Mouse (Mus musculus) kidney, embryonic 15.5 days (tissue): ENCODE data around the gene Cdh3. TPM values are rescaled to one million over a fixed set of nuclear protein-coding genes. Genes with fewer than 3 reads are reported as not detected.

Experiments
- ATAC-seq: fragments of 200-750 bp; cut with Nextera tagmentation; replicated peaks from 2 replicates; pipeline ENCODE4 v1.8.0; 2017; ENCODE audit warnings: moderate TSS enrichment; ENCODE audit not compliant: low FRiP score
- H3K27ac ChIP-seq: fragments of 300-500 bp; sonication (generic); 2 replicates; pipeline ENCODE4 v1.5.1; 2015; ENCODE audit warnings: mild to moderate bottlenecking, inconsistent platforms
- H3K27me3 ChIP-seq: fragments of 300-500 bp; sonication (generic); 2 replicates; pipeline ENCODE4 v1.6.1; 2015; ENCODE audit warnings: inconsistent platforms
- H3K36me3 ChIP-seq: fragments of 300-500 bp; sonication (generic); 2 replicates; pipeline ENCODE4 v1.6.1; 2015; ENCODE audit warnings: inconsistent platforms
- H3K4me1 ChIP-seq: fragments of 300-500 bp; sonication (generic); 2 replicates; pipeline ENCODE4 v1.6.1; 2015; ENCODE audit warnings: inconsistent platforms
- H3K4me2 ChIP-seq: fragments of 300-500 bp; sonication (generic); 2 replicates; pipeline ENCODE4 v1.6.1; 2015; ENCODE audit warnings: moderate library complexity, mild to moderate bottlenecking, inconsistent platforms
- H3K4me3 ChIP-seq: fragments of 300-500 bp; sonication (generic); replicated peaks from 2 replicates; pipeline ENCODE4 v1.5.1; 2015; ENCODE audit warnings: mild to moderate bottlenecking, inconsistent platforms
- H3K9ac ChIP-seq: fragments of 300-500 bp; sonication (generic); 2 replicates; pipeline ENCODE4 v1.6.1; 2015; ENCODE audit warnings: mild to moderate bottlenecking, inconsistent platforms
- H3K9me3 ChIP-seq: fragments of 300-500 bp; sonication (generic); replicated peaks from 2 replicates; pipeline ENCODE4 v1.6.1; 2016; ENCODE audit warnings: inconsistent platforms
- WGBS: fragments of 180-500 bp; shearing (Covaris S2); methylation state at CpG from one replicate; pipeline ENCODE4 v1.1.7; 2015; ENCODE audit warnings: mixed read lengths; 5-methylcytosine and 5-hydroxymethylcytosine counted together
- polyA plus RNA-seq: library from polyadenylated mRNA; unstranded; fragments of >200 nt; fragmentation: Nextera tagmentation; extraction: Ambion mirVana; gene quantifications from 2 replicates; pipeline ENCODE4 v1.2.1, GENCODE M21; 2015

The Cdh3 gene
- polyA plus RNA-seq, 1 experiment from 2014 or later, result 33.5 TPM

GRCm38 (mm10) chr8:106603131-106603819 lies 92.6 kb downstream of the Cdh3 start, which contains the start of gene Cdh1:
Gene Cdh1, plus strand, starts transcription at chr8:106603351.
- peak within 1 kb of the TSS; percentile 81 for H3K4me2 ChIP-seq
- H3K9me3 ChIP-seq, result no peaks in the 10 kb centered on the region
- peak within 1 kb of the TSS; percentile 85 for H3K27ac ChIP-seq
- ATAC-seq, result peak; percentile 83
- H3K4me1 ChIP-seq, result peaks cover 36% of the 10 kb centered on the region
- peak within 1 kb of the TSS; percentile 55 for H3K9ac ChIP-seq
- H3K36me3 ChIP-seq, result no peaks in the 10 kb centered on the region
- peaks cover 55% of the 10 kb centered on the region for H3K27me3 ChIP-seq
- H3K4me3 ChIP-seq, result peak within 1 kb of the TSS; percentile 58
- WGBS, result under 1% methylated on average over 53 of the region's 53 CpGs

- Histone ChIP-seq H3K4me1 (peaks cover 40% of the 10 kb centered on the region), H3K9ac (peak overlapping the region; percentile 55), H3K36me3 (no peaks in the 10 kb centered on the region), H3K27me3 (peaks cover 55% of the 10 kb centered on the region), H3K4me2 (peak overlapping the region; percentile 81), H3K4me3 (peak overlapping the region; percentile 58), H3K9me3 (no peaks in the 10 kb centered on the region), H3K27ac (peak overlapping the region; percentile 85)
- no peak for ATAC-seq
- under 1% methylated on average over 19 of the region's 19 CpGs for WGBS
Measured at GRCm38 (mm10) chr8:106603933-106604332, 93.2 kb downstream of the Cdh3 start.

GRCm38 (mm10) chr8:106605657-106606056 lies 95.0 kb downstream of the Cdh3 start:
- Histone ChIP-seq H3K9ac (no peak overlapping the region), H3K27ac (no peak overlapping the region), H3K4me3 (peak overlapping the region; percentile 6; the same call in 1 of the 2 replicates), H3K27me3 (peaks cover 55% of the 10 kb centered on the region), H3K4me1 (peaks cover 35% of the 10 kb centered on the region), H3K4me2 (peak overlapping the region; percentile 26; the same call in 1 of the 2 replicates), H3K36me3 (no peaks in the 10 kb centered on the region), H3K9me3 (no peaks in the 10 kb centered on the region)
- 66% methylated on average over 7 of the region's 7 CpGs for WGBS
- no peak for ATAC-seq

GRCm38 (mm10) chr8:106606121-106606520 lies 95.4 kb downstream of the Cdh3 start:
- ATAC-seq, result no peak
- Histone ChIP-seq H3K4me1 (peaks cover 30% of the 10 kb centered on the region), H3K27me3 (peaks cover 54% of the 10 kb centered on the region), H3K4me2 (no peak overlapping the region), H3K9me3 (no peaks in the 10 kb centered on the region), H3K27ac (no peak overlapping the region), H3K4me3 (no peak overlapping the region), H3K9ac (no peak overlapping the region), H3K36me3 (no peaks in the 10 kb centered on the region)
- 56% methylated on average over 4 of the region's 4 CpGs for WGBS

GRCm38 (mm10) chr8:106606601-106607145 lies 96.0 kb downstream of the Cdh3 start:
- ATAC-seq, result no peak
- no peaks in the 10 kb centered on the region for H3K9me3 ChIP-seq
- no peaks in the 10 kb centered on the region for H3K36me3 ChIP-seq
- H3K4me1 ChIP-seq, result peaks cover 30% of the 10 kb centered on the region
- H3K9ac ChIP-seq, result no peak overlapping the region
- H3K27ac ChIP-seq, result no peak overlapping the region
- peak overlapping the region; percentile 27; the same call in 1 of the 2 replicates for H3K4me2 ChIP-seq
- H3K4me3 ChIP-seq, result no peak overlapping the region
- WGBS, result 40% methylated on average over 15 of the region's 15 CpGs
- peaks cover 49% of the 10 kb centered on the region for H3K27me3 ChIP-seq

Other genes starting within 250 kb of the Cdh3 start
- 1.7 and 7.4 TPM in 2 replicates for gene Smpd3, start 172.9 kb upstream of the Cdh3 start, polyA plus RNA-seq
- gene Zfp90, start 95.6 kb upstream of the Cdh3 start, polyA plus RNA-seq, result 16.9 and 20.8 TPM in 2 replicates
- gene 6030452D12Rik, start 10.4 kb upstream of the Cdh3 start, polyA plus RNA-seq, result not detected in 2 replicates
- 9.9 and 11.7 TPM in 2 replicates for gene Gm10073, start 62.6 kb downstream of the Cdh3 start, polyA plus RNA-seq
- 80.8 and 81.7 TPM in 2 replicates for gene Cdh1, start 92.5 kb downstream of the Cdh3 start, polyA plus RNA-seq
- gene Tango6, start 172.2 kb downstream of the Cdh3 start, polyA plus RNA-seq, result 11.6 and 12.3 TPM in 2 replicates